Mouse (Mus musculus): Measurements from ENCODE around the gene Hist2h4. TPM values are rescaled to one million over a fixed set of nuclear protein-coding genes. Genes with fewer than 3 reads are reported as not detected.
"Not testable (repeated sequence)": the region's sequence is repeated elsewhere in the genome, so short reads cannot be mapped to it uniquely, and the experiment has no call there.

Hist2h4 gene
- polyA plus RNA-seq, 1 experiment from 2014 or later = 15.9 TPM

- H3K27me3 ChIP-seq = peaks cover 17% of the 10 kb centered on the region
- H3K4me1 ChIP-seq = no peaks in the 10 kb centered on the region
- no peak overlapping the region for H3K4me2 ChIP-seq
- no peak overlapping the region for H3K9ac ChIP-seq
- no peak for ATAC-seq (ENCODE audit: borderline replicate concordance, extremely low read depth, low FRiP score, low TSS enrichment)
- no peaks in the 10 kb centered on the region for H3K9me3 ChIP-seq
- no peak overlapping the region for H3K27ac ChIP-seq
- 61% methylated on average over 3 of the region's 3 CpGs for WGBS
- no peak overlapping the region for H3K4me3 ChIP-seq
- H3K36me3 ChIP-seq = no peaks in the 10 kb centered on the region
Observed at GRCm38 (mm10) chr3:96289201-96289600, 26.1 kb upstream of the Hist2h4 start.

GRCm38 (mm10) chr3:96287334-96287733, 24.2 kb upstream of the Hist2h4 start:
- H3K27ac ChIP-seq; H3K4me2 ChIP-seq; H3K4me1 ChIP-seq; ATAC-seq (ENCODE audit: borderline replicate concordance, extremely low read depth, low FRiP score, low TSS enrichment); H3K36me3 ChIP-seq; H3K4me3 ChIP-seq; H3K9me3 ChIP-seq; H3K9ac ChIP-seq: not testable (repeated sequence)
- H3K27me3 ChIP-seq = peaks cover 28% of the 10 kb centered on the region
- 87% methylated on average over 11 of the region's 11 CpGs for WGBS

- Histone ChIP-seq H3K36me3 (no peaks in the 10 kb centered on the region), H3K9ac (no peak overlapping the region), H3K4me2 (peak overlapping the region; percentile 20), H3K4me3 (no peak overlapping the region), H3K4me1 (no peaks in the 10 kb centered on the region), H3K9me3 (no peaks in the 10 kb centered on the region), H3K27ac (no peak overlapping the region), H3K27me3 (peaks cover 31% of the 10 kb centered on the region)
- WGBS = 5% methylated on average over 4 of the region's 4 CpGs
- ATAC-seq (ENCODE audit: borderline replicate concordance, extremely low read depth, low FRiP score, low TSS enrichment) = no peak
Observed at GRCm38 (mm10) chr3:96284457-96284856, 21.3 kb upstream of the Hist2h4 start.

- H3K27ac ChIP-seq = no peak overlapping the region
- H3K9ac ChIP-seq = no peak overlapping the region
- WGBS = 50% methylated on average over 6 of the region's 6 CpGs
- no peak for ATAC-seq (ENCODE audit: borderline replicate concordance, extremely low read depth, low FRiP score, low TSS enrichment)
- H3K9me3 ChIP-seq = no peaks in the 10 kb centered on the region
- H3K4me2 ChIP-seq = no peak overlapping the region
- H3K27me3 ChIP-seq = peaks cover 23% of the 10 kb centered on the region
- H3K4me3 ChIP-seq = no peak overlapping the region
- peaks cover 13% of the 10 kb centered on the region for H3K4me1 ChIP-seq
- H3K36me3 ChIP-seq = no peaks in the 10 kb centered on the region
Observed at GRCm38 (mm10) chr3:96280660-96281059, 17.5 kb upstream of the Hist2h4 start.

GRCm38 (mm10) chr3:96277800-96278624, 14.9 kb upstream of the Hist2h4 start:
- Histone ChIP-seq H3K4me2 (peak overlapping the region; percentile 89), H3K36me3 (no peaks in the 10 kb centered on the region), H3K4me3 (peak overlapping the region; percentile 51), H3K4me1 (peaks cover 13% of the 10 kb centered on the region), H3K27me3 (peaks cover 4% of the 10 kb centered on the region), H3K9me3 (no peaks in the 10 kb centered on the region), H3K9ac (peak overlapping the region; percentile 58), H3K27ac (peak overlapping the region; percentile 79)
- WGBS = under 1% methylated on average over 49 of the region's 49 CpGs
- ATAC-seq (ENCODE audit: borderline replicate concordance, extremely low read depth, low FRiP score, low TSS enrichment) = peak; percentile 96

- Histone ChIP-seq H3K9ac (peak overlapping the region; percentile 58), H3K4me2 (peak overlapping the region; percentile 89), H3K9me3 (no peaks in the 10 kb centered on the region), H3K27me3 (0 out of 2 replicates have a peak, but pooled peaks cover 3% of the 10 kb centered on the region), H3K4me3 (peak overlapping the region; percentile 51), H3K4me1 (peaks cover 13% of the 10 kb centered on the region), H3K27ac (peak overlapping the region; percentile 69), H3K36me3 (no peaks in the 10 kb centered on the region)
- ATAC-seq (ENCODE audit: borderline replicate concordance, extremely low read depth, low FRiP score, low TSS enrichment) = peak; percentile 31
- 11% methylated on average over 8 of the region's 8 CpGs for WGBS
Observed at GRCm38 (mm10) chr3:96277428-96277799, 14.3 kb upstream of the Hist2h4 start.

- ATAC-seq (ENCODE audit: borderline replicate concordance, extremely low read depth, low FRiP score, low TSS enrichment) = no peak
- no peak overlapping the region for H3K4me2 ChIP-seq
- H3K4me3 ChIP-seq = no peak overlapping the region
- H3K36me3 ChIP-seq = no peaks in the 10 kb centered on the region
- no peaks in the 10 kb centered on the region for H3K27me3 ChIP-seq
- H3K4me1 ChIP-seq = peaks cover 13% of the 10 kb centered on the region
- no peaks in the 10 kb centered on the region for H3K9me3 ChIP-seq
- H3K9ac ChIP-seq = no peak overlapping the region
- WGBS = 85% methylated on average over 17 of the region's 17 CpGs
- H3K27ac ChIP-seq = no peak overlapping the region
Observed at GRCm38 (mm10) chr3:96273591-96274465, 10.7 kb upstream of the Hist2h4 start.

- Histone ChIP-seq H3K4me3 (peak within 1 kb of the TSS; percentile 52), H3K27ac (peak within 1 kb of the TSS; percentile 98), H3K9ac (peak within 1 kb of the TSS; percentile 72), H3K4me2 (peak within 1 kb of the TSS; percentile 88), H3K36me3 (no peaks in the 10 kb centered on the region), H3K4me1 (peaks cover 11% of the 10 kb centered on the region), H3K27me3 (no peaks in the 10 kb centered on the region), H3K9me3 (no peaks in the 10 kb centered on the region)
- ATAC-seq (ENCODE audit: borderline replicate concordance, extremely low read depth, low FRiP score, low TSS enrichment) = peak; percentile 96
- under 1% methylated on average over 45 of the region's 45 CpGs for WGBS
Observed at GRCm38 (mm10) chr3:96269511-96270474, 6.7 kb upstream of the Hist2h4 start, which contains the start of gene Hist2h2bb. Gene Hist2h2bb (plus strand): TSS chr3:96269752.

- not testable (repeated sequence) for H3K36me3 ChIP-seq, H3K27me3 ChIP-seq, H3K9me3 ChIP-seq
- peak overlapping the region; percentile 98 for H3K27ac ChIP-seq
- 0% methylated on average over 19 of the region's 44 CpGs for WGBS
- ATAC-seq (ENCODE audit: borderline replicate concordance, extremely low read depth, low FRiP score, low TSS enrichment) = peak; percentile 25
- peaks cover 21% of the 10 kb centered on the region for H3K4me1 ChIP-seq
- H3K4me3 ChIP-seq = peak overlapping the region; percentile 44
- peak overlapping the region; percentile 88 for H3K4me2 ChIP-seq
- H3K9ac ChIP-seq = peak overlapping the region; percentile 68
Observed at GRCm38 (mm10) chr3:96268776-96269378, 5.8 kb upstream of the Hist2h4 start.

- peak; percentile 79 for ATAC-seq (ENCODE audit: borderline replicate concordance, extremely low read depth, low FRiP score, low TSS enrichment)
- peak within 1 kb of the TSS; percentile 52 for H3K4me3 ChIP-seq
- peak within 1 kb of the TSS; percentile 88 for H3K4me2 ChIP-seq
- H3K4me1 ChIP-seq = peaks cover 21% of the 10 kb centered on the region
- 11% methylated on average over 30 of the region's 30 CpGs for WGBS
- H3K9ac ChIP-seq = peak within 1 kb of the TSS; percentile 68
- H3K27ac ChIP-seq = peak within 1 kb of the TSS; percentile 98
- no peaks in the 10 kb centered on the region for H3K27me3 ChIP-seq
- no peaks in the 10 kb centered on the region for H3K36me3 ChIP-seq
- H3K9me3 ChIP-seq = no peaks in the 10 kb centered on the region
Observed at GRCm38 (mm10) chr3:96268051-96268775, 5.1 kb upstream of the Hist2h4 start, which contains the start of gene Hist2h3b. Gene Hist2h3b (plus strand): TSS chr3:96268654.

All from lung, embryonic 15.5 days (tissue).